Mouse (Mus musculus): ENCODE results near the gene Tas2r143. TPM values are rescaled to one million over a fixed set of nuclear protein-coding genes. Genes with fewer than 3 reads are reported as not detected.

The Tas2r143 gene
- polyA plus RNA-seq, 1 experiment from 2014 or later = not detected

- H3K4me3 ChIP-seq (ENCODE audit: low read depth, low read length) = no peak overlapping the region
- H3K9me3 ChIP-seq (ENCODE audit: control insufficient read depth, low read length) = no peaks in the 10 kb centered on the region
- DNase-seq (ENCODE audit: low spot score) = no peak
- H3K4me1 ChIP-seq (replicated peaks; ENCODE audit: control insufficient read depth, insufficient read depth, low read length) = no peaks in the 10 kb centered on the region
- no peak overlapping the region for H3K9ac ChIP-seq (ENCODE audit: low read length)
- no peaks in the 10 kb centered on the region for H3K27me3 ChIP-seq (ENCODE audit: control insufficient read depth, insufficient read depth, low read length)
- no peak overlapping the region for H3K4me2 ChIP-seq (ENCODE audit: low read depth, low read length, severe bottlenecking)
- no peaks in the 10 kb centered on the region for H3K36me3 ChIP-seq (ENCODE audit: control insufficient read depth, insufficient read depth, low read length)
- no peak for ATAC-seq (replicated peaks; ENCODE audit: low FRiP score)
- 65% methylated on average over 2 of the region's 2 CpGs for WGBS
- no peak overlapping the region for H3K27ac ChIP-seq (ENCODE audit: low read depth, low read length)
Observed at GRCm38 (mm10) chr6:42435490-42435889, 35.5 kb downstream of the Tas2r143 start.

- Histone ChIP-seq H3K36me3 (ENCODE audit: control insufficient read depth, insufficient read depth, low read length) (no peaks in the 10 kb centered on the region), H3K27ac (ENCODE audit: low read depth, low read length) (no peak overlapping the region), H3K27me3 (ENCODE audit: control insufficient read depth, insufficient read depth, low read length) (no peaks in the 10 kb centered on the region), H3K4me1 (replicated peaks; ENCODE audit: control insufficient read depth, insufficient read depth, low read length) (no peaks in the 10 kb centered on the region), H3K9ac (ENCODE audit: low read length) (no peak overlapping the region), H3K4me3 (ENCODE audit: low read depth, low read length) (no peak overlapping the region), H3K4me2 (ENCODE audit: low read depth, low read length, severe bottlenecking) (no peak overlapping the region), H3K9me3 (ENCODE audit: control insufficient read depth, low read length) (no peaks in the 10 kb centered on the region)
- DNase-seq (ENCODE audit: low spot score) (no peak), ATAC-seq (replicated peaks; ENCODE audit: low FRiP score) (no peak)
- WGBS = 82% methylated on average over 2 of the region's 2 CpGs
Observed at GRCm38 (mm10) chr6:42441395-42441794, 41.4 kb downstream of the Tas2r143 start.

DNA sequence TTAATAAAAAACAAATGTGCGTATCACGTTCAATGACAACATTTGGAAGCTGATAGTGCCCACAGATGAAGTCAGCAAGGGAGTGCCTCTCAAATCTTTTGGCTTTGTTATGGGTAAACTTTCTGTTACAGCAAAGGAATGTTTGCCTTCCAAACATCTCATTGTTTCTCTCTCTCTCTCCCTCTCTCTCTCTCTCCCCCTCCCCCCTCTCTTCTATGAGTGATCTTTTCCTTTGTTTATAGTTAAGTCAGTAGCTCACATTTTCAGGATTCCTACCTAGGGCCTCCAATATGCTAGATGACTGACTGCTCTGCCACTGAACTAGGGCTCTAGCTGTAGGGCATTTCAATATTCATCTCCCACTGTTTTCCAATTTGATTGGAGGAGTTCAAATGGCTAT, 44.5 kb downstream of the Tas2r143 start:
- ATAC-seq (replicated peaks; ENCODE audit: low FRiP score) (no peak), DNase-seq (ENCODE audit: low spot score) (no peak)
- Histone ChIP-seq H3K27me3 (ENCODE audit: control insufficient read depth, insufficient read depth, low read length) (no peaks in the 10 kb centered on the region), H3K4me1 (replicated peaks; ENCODE audit: control insufficient read depth, insufficient read depth, low read length) (no peaks in the 10 kb centered on the region), H3K4me3 (ENCODE audit: low read depth, low read length) (no peak overlapping the region), H3K36me3 (ENCODE audit: control insufficient read depth, insufficient read depth, low read length) (no peaks in the 10 kb centered on the region), H3K27ac (ENCODE audit: low read depth, low read length) (no peak overlapping the region), H3K9me3 (ENCODE audit: control insufficient read depth, low read length) (no peaks in the 10 kb centered on the region), H3K9ac (ENCODE audit: low read length) (no peak overlapping the region), H3K4me2 (ENCODE audit: low read depth, low read length, severe bottlenecking) (no peak overlapping the region)
- 88% methylated on average over 2 of the region's 2 CpGs for WGBS

- Histone ChIP-seq H3K4me2 (ENCODE audit: low read depth, low read length, severe bottlenecking) (no peak overlapping the region), H3K4me3 (ENCODE audit: low read depth, low read length) (no peak overlapping the region), H3K27ac (ENCODE audit: low read depth, low read length) (no peak overlapping the region), H3K36me3 (ENCODE audit: control insufficient read depth, insufficient read depth, low read length) (no peaks in the 10 kb centered on the region), H3K27me3 (ENCODE audit: control insufficient read depth, insufficient read depth, low read length) (no peaks in the 10 kb centered on the region), H3K9me3 (ENCODE audit: control insufficient read depth, low read length) (no peaks in the 10 kb centered on the region), H3K9ac (ENCODE audit: low read length) (no peak overlapping the region), H3K4me1 (replicated peaks; ENCODE audit: control insufficient read depth, insufficient read depth, low read length) (no peaks in the 10 kb centered on the region)
- ATAC-seq (replicated peaks; ENCODE audit: low FRiP score) = no peak
- 79% methylated on average over 2 of the region's 2 CpGs for WGBS
- no peak for DNase-seq (ENCODE audit: low spot score)
Observed at GRCm38 (mm10) chr6:42447381-42447780, 47.3 kb downstream of the Tas2r143 start.

Other genes starting within 250 kb of the Tas2r143 start
- gene Tas2r144, start 184.9 kb upstream of the Tas2r143 start, polyA plus RNA-seq (2014; fragmentation: Nextera tagmentation; extraction: Ambion mirVana) = not detected in 2 replicates
- 15.2 and 18.4 TPM in 2 replicates for gene Gstk1, start 154.3 kb upstream of the Tas2r143 start, polyA plus RNA-seq (2014; fragmentation: Nextera tagmentation; extraction: Ambion mirVana)
- gene Tmem139, start 138.3 kb upstream of the Tas2r143 start, polyA plus RNA-seq (2014; fragmentation: Nextera tagmentation; extraction: Ambion mirVana) = 0.55 TPM in 1 of 2 replicates, not detected in the other
- 75.6 and 77.5 TPM in 2 replicates for gene Casp2, start 135.3 kb upstream of the Tas2r143 start, polyA plus RNA-seq (2014; fragmentation: Nextera tagmentation; extraction: Ambion mirVana)
- 1.4 and 2.0 TPM in 2 replicates for gene Clcn1, start 113.6 kb upstream of the Tas2r143 start, polyA plus RNA-seq (2014; fragmentation: Nextera tagmentation; extraction: Ambion mirVana)
- 2.8 and 3.0 TPM in 2 replicates for gene Fam131b, start 75.6 kb upstream of the Tas2r143 start, polyA plus RNA-seq (2014; fragmentation: Nextera tagmentation; extraction: Ambion mirVana)
- 86.1 and 90.0 TPM in 2 replicates for gene Zyx, start 50.6 kb upstream of the Tas2r143 start, polyA plus RNA-seq (2014; fragmentation: Nextera tagmentation; extraction: Ambion mirVana)
- gene Epha1, start 27.0 kb upstream of the Tas2r143 start, polyA plus RNA-seq (2014; fragmentation: Nextera tagmentation; extraction: Ambion mirVana) = 0.24 and 0.27 TPM in 2 replicates
- gene Tas2r135, start 5.2 kb downstream of the Tas2r143 start, polyA plus RNA-seq (2014; fragmentation: Nextera tagmentation; extraction: Ambion mirVana) = not detected in 2 replicates
- not detected in 2 replicates for gene Tas2r126, start 34.3 kb downstream of the Tas2r143 start, polyA plus RNA-seq (2014; fragmentation: Nextera tagmentation; extraction: Ambion mirVana)
- not detected in 2 replicates for gene Olfr458, start 65.0 kb downstream of the Tas2r143 start, polyA plus RNA-seq (2014; fragmentation: Nextera tagmentation; extraction: Ambion mirVana)
- not detected in 2 replicates for gene Olfr457, start 76.1 kb downstream of the Tas2r143 start, polyA plus RNA-seq (2014; fragmentation: Nextera tagmentation; extraction: Ambion mirVana)
- gene Olfr456, start 87.0 kb downstream of the Tas2r143 start, polyA plus RNA-seq (2014; fragmentation: Nextera tagmentation; extraction: Ambion mirVana) = not detected in 2 replicates
- not detected in 2 replicates for gene Olfr455, start 147.3 kb downstream of the Tas2r143 start, polyA plus RNA-seq (2014; fragmentation: Nextera tagmentation; extraction: Ambion mirVana)
- gene Tcaf3, start 197.5 kb downstream of the Tas2r143 start, polyA plus RNA-seq (2014; fragmentation: Nextera tagmentation; extraction: Ambion mirVana) = not detected in 2 replicates
- 1.4 and 2.1 TPM in 2 replicates for gene Tcaf2, start 245.0 kb downstream of the Tas2r143 start, polyA plus RNA-seq (2014; fragmentation: Nextera tagmentation; extraction: Ambion mirVana)